Mouse (Mus musculus): Measurements from ENCODE around the gene Tradd. TPM values are rescaled to one million over a fixed set of nuclear protein-coding genes. Genes with fewer than 3 reads are reported as not detected.

Gene Tradd
- polyA plus RNA-seq, 1 experiment from 2014 or later, result 50.6 TPM

- H3K9me3 ChIP-seq (ENCODE audit: control insufficient read depth), result no peaks in the 10 kb centered on the region
- no peak for TF ChIP-seq CTCF (IDR thresholded peaks at IDR 0.05; ENCODE audit: low read depth)
- peak overlapping the region; percentile 68 for H3K27ac ChIP-seq (ENCODE audit: low read depth, low read length)
- H3K9ac ChIP-seq (ENCODE audit: low read depth, low read length), result 0 out of 2 replicates have a peak overlapping the region, but pooled peaks have one; percentile 65
- no peak overlapping the region for H3K4me3 ChIP-seq (ENCODE audit: low read depth, low read length)
- WGBS, result 53% methylated on average over 9 of the region's 9 CpGs
- H3K27me3 ChIP-seq (replicated peaks; ENCODE audit: control insufficient read depth, insufficient read depth, low read length), result no peaks in the 10 kb centered on the region
- H3K4me2 ChIP-seq (replicated peaks; ENCODE audit: low read depth), result no peak overlapping the region; the same call in 1 of the 2 replicates
- peaks cover 62% of the 10 kb centered on the region for H3K36me3 ChIP-seq (ENCODE audit: control insufficient read depth, insufficient read depth)
- peaks cover 4% of the 10 kb centered on the region; the same call in 1 of the 2 replicates for H3K4me1 ChIP-seq (replicated peaks; ENCODE audit: control insufficient read depth, insufficient read depth, low read length)
- no peak for ATAC-seq
Observed at GRCm38 (mm10) chr8:105304325-105305210, 40.2 kb upstream of the Tradd start.

DNA sequence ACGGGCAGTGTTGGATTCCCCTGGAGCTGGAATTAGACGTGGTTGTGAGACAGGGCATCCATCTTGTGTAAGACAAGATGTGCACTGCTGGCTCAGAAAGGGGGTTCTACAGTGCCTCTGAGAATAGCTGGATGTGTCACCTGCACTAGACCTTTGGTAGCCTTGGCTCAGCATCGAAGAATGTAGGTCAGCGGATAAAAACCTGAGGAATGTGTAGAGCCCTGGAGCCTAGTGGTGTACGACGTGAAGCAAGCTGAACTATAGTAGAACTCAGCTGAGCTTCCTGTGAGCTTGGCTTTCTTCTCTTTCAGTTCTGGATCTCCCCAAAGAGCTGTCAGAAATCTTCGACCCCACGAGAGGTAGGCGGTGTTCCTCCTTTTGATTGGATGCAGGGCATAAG lies 39.5 kb upstream of the Tradd start:
- Histone ChIP-seq H3K27ac (ENCODE audit: low read depth, low read length) (peak overlapping the region; percentile 41; the same call in 1 of the 2 replicates), H3K9ac (ENCODE audit: low read depth, low read length) (no peak overlapping the region), H3K4me3 (ENCODE audit: low read depth, low read length) (no peak overlapping the region), H3K27me3 (replicated peaks; ENCODE audit: control insufficient read depth, insufficient read depth, low read length) (no peaks in the 10 kb centered on the region), H3K36me3 (ENCODE audit: control insufficient read depth, insufficient read depth) (peaks cover 56% of the 10 kb centered on the region), H3K4me2 (replicated peaks; ENCODE audit: low read depth) (no peak overlapping the region), H3K9me3 (ENCODE audit: control insufficient read depth) (no peaks in the 10 kb centered on the region), H3K4me1 (replicated peaks; ENCODE audit: control insufficient read depth, insufficient read depth, low read length) (peaks cover 4% of the 10 kb centered on the region; the same call in 1 of the 2 replicates)
- TF ChIP-seq CTCF (IDR thresholded peaks at IDR 0.05; ENCODE audit: low read depth), result no peak
- 73% methylated on average over 9 of the region's 9 CpGs for WGBS
- no peak for ATAC-seq

GRCm38 (mm10) chr8:105303396-105303795 lies 39.0 kb upstream of the Tradd start:
- no peak for TF ChIP-seq CTCF (IDR thresholded peaks at IDR 0.05; ENCODE audit: low read depth)
- H3K4me3 ChIP-seq (ENCODE audit: low read depth, low read length), result no peak overlapping the region
- H3K9me3 ChIP-seq (ENCODE audit: control insufficient read depth), result no peaks in the 10 kb centered on the region
- peaks cover 51% of the 10 kb centered on the region for H3K36me3 ChIP-seq (ENCODE audit: control insufficient read depth, insufficient read depth)
- peaks cover 6% of the 10 kb centered on the region; the same call in 1 of the 2 replicates for H3K4me1 ChIP-seq (replicated peaks; ENCODE audit: control insufficient read depth, insufficient read depth, low read length)
- no peaks in the 10 kb centered on the region for H3K27me3 ChIP-seq (replicated peaks; ENCODE audit: control insufficient read depth, insufficient read depth, low read length)
- 68% methylated on average over 8 of the region's 8 CpGs for WGBS
- no peak overlapping the region for H3K9ac ChIP-seq (ENCODE audit: low read depth, low read length)
- no peak overlapping the region for H3K27ac ChIP-seq (ENCODE audit: low read depth, low read length)
- no peak overlapping the region for H3K4me2 ChIP-seq (replicated peaks; ENCODE audit: low read depth)
- no peak for ATAC-seq

- WGBS, result 73% methylated on average over 8 of the region's 8 CpGs
- Histone ChIP-seq H3K4me3 (ENCODE audit: low read depth, low read length) (no peak overlapping the region), H3K9ac (ENCODE audit: low read depth, low read length) (no peak overlapping the region), H3K27me3 (replicated peaks; ENCODE audit: control insufficient read depth, insufficient read depth, low read length) (no peaks in the 10 kb centered on the region), H3K36me3 (ENCODE audit: control insufficient read depth, insufficient read depth) (peaks cover 36% of the 10 kb centered on the region), H3K9me3 (ENCODE audit: control insufficient read depth) (no peaks in the 10 kb centered on the region), H3K4me2 (replicated peaks; ENCODE audit: low read depth) (no peak overlapping the region), H3K27ac (ENCODE audit: low read depth, low read length) (no peak overlapping the region), H3K4me1 (replicated peaks; ENCODE audit: control insufficient read depth, insufficient read depth, low read length) (peaks cover 2% of the 10 kb centered on the region)
- no peak for TF ChIP-seq CTCF (IDR thresholded peaks at IDR 0.05; ENCODE audit: low read depth)
- no peak for ATAC-seq
Observed at GRCm38 (mm10) chr8:105299962-105300361, 35.6 kb upstream of the Tradd start.

DNA sequence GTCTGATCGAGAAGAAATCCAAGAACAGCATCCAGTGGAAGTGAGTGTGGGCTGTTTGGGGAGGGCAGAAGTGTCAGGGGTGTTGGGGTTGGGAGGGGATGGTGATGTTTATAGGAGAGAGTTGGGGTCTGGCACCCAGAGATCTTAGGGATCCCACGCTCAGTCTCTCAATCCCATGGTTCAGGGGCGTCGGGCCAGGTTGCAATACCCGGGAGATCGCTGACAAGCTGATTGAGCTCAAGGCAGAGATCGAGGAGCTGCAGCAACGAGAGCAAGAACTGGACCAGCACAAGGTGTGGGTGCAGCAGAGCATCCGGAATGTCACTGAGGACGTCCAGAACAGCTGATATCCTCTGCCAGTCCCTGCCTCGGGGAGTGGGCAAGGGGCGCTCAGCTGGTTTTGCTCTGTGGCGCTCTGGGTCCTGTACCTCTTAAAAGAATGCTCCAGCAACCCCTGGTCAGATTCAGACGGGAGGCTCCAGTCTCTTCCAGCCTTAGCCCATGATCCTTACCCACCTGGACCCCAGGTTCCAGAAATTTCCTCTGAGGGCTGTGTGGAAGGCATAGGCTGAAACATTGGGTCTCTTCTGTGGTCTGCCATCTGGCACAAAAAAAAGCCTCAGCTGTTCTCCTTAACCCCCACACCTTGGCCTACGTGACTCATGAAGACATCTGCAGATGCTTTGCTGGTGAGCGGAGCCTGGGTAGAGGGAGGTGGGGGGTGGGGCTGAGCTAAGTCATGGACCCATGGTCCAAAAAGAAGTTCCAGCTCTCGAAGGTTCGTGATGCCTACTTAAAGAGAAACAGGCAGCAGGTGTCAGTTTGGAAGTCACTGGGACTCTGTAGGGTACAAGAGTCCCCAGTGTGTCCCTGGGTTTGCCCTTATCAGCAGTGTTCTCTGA lies 34.2 kb upstream of the Tradd start:
- WGBS, result 42% methylated on average over 18 of the region's 18 CpGs
- Histone ChIP-seq H3K36me3 (ENCODE audit: control insufficient read depth, insufficient read depth) (peaks cover 28% of the 10 kb centered on the region), H3K4me3 (ENCODE audit: low read depth, low read length) (peak overlapping the region; percentile 95), H3K9me3 (ENCODE audit: control insufficient read depth) (no peaks in the 10 kb centered on the region), H3K27ac (ENCODE audit: low read depth, low read length) (0 out of 2 replicates have a peak overlapping the region, but pooled peaks have one; percentile 62), H3K4me2 (replicated peaks; ENCODE audit: low read depth) (peak overlapping the region; percentile 85), H3K9ac (ENCODE audit: low read depth, low read length) (peak overlapping the region; percentile 84), H3K4me1 (replicated peaks; ENCODE audit: control insufficient read depth, insufficient read depth, low read length) (peaks cover 2% of the 10 kb centered on the region; the same call in 1 of the 2 replicates), H3K27me3 (replicated peaks; ENCODE audit: control insufficient read depth, insufficient read depth, low read length) (no peaks in the 10 kb centered on the region)
- ATAC-seq, result no peak
- TF ChIP-seq CTCF (IDR thresholded peaks at IDR 0.05; ENCODE audit: low read depth), result no peak
